Mouse (Mus musculus) bone marrow macrophage, adult 2 months (primary cell): ENCODE data around the gene Arsa. TPM values are rescaled to one million over a fixed set of nuclear protein-coding genes. Genes with fewer than 3 reads are reported as not detected.

Experiments
- H3K27ac ChIP-seq: 2 replicates; pipeline ENCODE4 v1.5.1; 2012; ENCODE audit warnings: low read depth, low read length; ENCODE audit not compliant: insufficient read depth
- H3K4me1 ChIP-seq: 2 replicates; pipeline ENCODE4 v1.6.1; 2012; ENCODE audit warnings: low read length; ENCODE audit not compliant: control insufficient read depth, insufficient read depth
- H3K4me3 ChIP-seq: 2 replicates; pipeline ENCODE4 v1.5.1; 2012; ENCODE audit warnings: mild to moderate bottlenecking, low read length, moderate library complexity; ENCODE audit not compliant: insufficient read depth
- CTCF ChIP-seq: IDR thresholded peaks from 2 replicates; pipeline ENCODE4 v1.5.1; 2012; ENCODE audit warnings: low read depth, mild to moderate bottlenecking, low read length, moderate library complexity
- POLR2A ChIP-seq: IDR thresholded peaks from 2 replicates; pipeline ENCODE4 v1.6.1; 2012; ENCODE audit warnings: mild to moderate bottlenecking, low read depth, low read length, borderline replicate concordance
- polyA plus RNA-seq: library from polyadenylated mRNA; stranded (reverse); fragments of >200 nt; gene quantifications from 2 replicates; pipeline ENCODE4 v1.2.4, GENCODE M21; 2012; ENCODE audit not compliant: missing spikeins, insufficient read depth, insufficient read length

Arsa gene
- polyA plus RNA-seq, 1 experiment, result 33.6 TPM

DNA sequence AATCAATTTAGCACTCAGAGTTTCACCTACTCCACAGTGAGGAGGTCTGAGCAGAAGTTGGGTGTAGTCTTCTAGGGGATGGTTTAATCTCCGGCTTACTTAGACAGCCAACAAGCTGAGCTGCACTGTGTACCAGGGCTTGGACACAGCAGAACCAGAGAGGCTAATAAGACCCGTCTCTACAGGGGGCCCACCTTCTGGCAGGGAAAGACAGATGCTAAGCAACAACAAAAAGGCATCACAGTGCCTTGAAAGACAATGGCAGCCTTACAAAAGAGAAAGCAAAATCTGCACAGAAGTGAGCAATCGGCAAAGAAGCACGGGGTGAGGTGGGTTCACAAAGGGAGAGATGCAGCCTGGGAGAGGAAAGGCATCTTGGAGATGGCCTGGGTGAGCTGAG is 18.9 kb upstream of the Arsa start:
- Histone ChIP-seq H3K4me1 (no peaks in the 10 kb centered on the region), H3K4me3 (no peak overlapping the region), H3K27ac (no peak overlapping the region)
- TF ChIP-seq CTCF (no peak), POLR2A (no peak)

GRCm38 (mm10) chr15:89494970-89495369 is 17.7 kb upstream of the Arsa start:
- H3K4me1 ChIP-seq, result no peaks in the 10 kb centered on the region
- TF ChIP-seq POLR2A, result no peak
- peak; percentile 20; the same call in 1 of the 2 replicates for TF ChIP-seq CTCF
- no peak overlapping the region for H3K27ac ChIP-seq
- H3K4me3 ChIP-seq, result no peak overlapping the region

DNA sequence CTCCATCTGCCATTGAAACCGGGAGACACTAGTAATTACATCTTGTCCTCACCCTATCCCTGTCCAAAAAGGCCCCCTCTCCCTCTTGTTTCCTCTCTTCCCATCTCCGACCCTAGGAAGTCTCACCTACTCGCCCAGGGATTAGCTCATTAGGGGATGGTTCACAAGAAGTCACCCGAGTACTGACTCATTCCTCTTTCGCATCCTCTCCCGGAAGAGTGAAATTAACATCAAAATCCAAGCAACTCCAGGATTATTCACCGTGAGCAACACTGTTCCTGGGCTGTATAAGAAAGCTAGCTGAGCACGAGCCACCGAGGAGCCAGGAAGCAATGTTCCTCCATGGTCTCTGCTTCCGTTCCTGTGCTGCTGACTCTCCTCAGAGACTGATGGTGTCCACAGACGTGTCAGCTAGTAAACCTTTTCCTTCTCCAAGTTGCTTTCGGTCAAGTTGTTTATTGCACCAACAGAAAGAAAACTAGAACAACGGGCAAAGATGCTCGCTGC is 11.4 kb upstream of the Arsa start:
- no peak overlapping the region for H3K27ac ChIP-seq
- TF ChIP-seq POLR2A (no peak), CTCF (no peak)
- H3K4me1 ChIP-seq, result no peaks in the 10 kb centered on the region
- H3K4me3 ChIP-seq, result no peak overlapping the region

GRCm38 (mm10) chr15:89488182-89488581 is 11.0 kb upstream of the Arsa start:
- TF ChIP-seq POLR2A, result no peak
- no peak for TF ChIP-seq CTCF
- no peak overlapping the region for H3K4me3 ChIP-seq
- no peak overlapping the region for H3K27ac ChIP-seq
- no peaks in the 10 kb centered on the region for H3K4me1 ChIP-seq

DNA sequence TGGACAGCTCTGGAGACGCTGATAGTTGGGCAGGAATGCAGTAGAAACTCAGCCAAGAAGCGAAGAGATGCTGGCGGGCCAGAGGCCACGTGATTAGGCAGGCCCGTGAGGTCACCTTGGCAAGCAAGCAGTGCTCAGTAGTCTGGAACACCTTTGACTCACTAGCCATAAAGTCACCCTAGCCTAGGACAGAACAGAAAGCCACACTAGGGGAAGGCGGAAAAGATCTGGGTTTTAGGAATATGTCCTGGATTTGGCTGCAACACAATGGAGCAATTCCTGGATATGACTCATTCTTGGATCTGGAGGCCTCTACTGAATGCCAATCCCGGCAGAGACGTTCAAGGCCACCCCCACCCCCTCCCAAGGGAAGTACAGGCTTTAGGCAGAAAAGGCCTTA is 3.4 kb upstream of the Arsa start:
- H3K4me1 ChIP-seq, result peaks cover 11% of the 10 kb centered on the region
- TF ChIP-seq POLR2A (no peak), CTCF (no peak)
- H3K27ac ChIP-seq, result no peak overlapping the region
- no peak overlapping the region for H3K4me3 ChIP-seq

- Histone ChIP-seq H3K27ac (no peak overlapping the region), H3K4me1 (peaks cover 15% of the 10 kb centered on the region), H3K4me3 (no peak overlapping the region)
- no peak for TF ChIP-seq POLR2A
- no peak for TF ChIP-seq CTCF
These were observed 1.4 kb upstream of the Arsa start for GRCm38 (mm10) chr15:89478622-89479021.

DNA sequence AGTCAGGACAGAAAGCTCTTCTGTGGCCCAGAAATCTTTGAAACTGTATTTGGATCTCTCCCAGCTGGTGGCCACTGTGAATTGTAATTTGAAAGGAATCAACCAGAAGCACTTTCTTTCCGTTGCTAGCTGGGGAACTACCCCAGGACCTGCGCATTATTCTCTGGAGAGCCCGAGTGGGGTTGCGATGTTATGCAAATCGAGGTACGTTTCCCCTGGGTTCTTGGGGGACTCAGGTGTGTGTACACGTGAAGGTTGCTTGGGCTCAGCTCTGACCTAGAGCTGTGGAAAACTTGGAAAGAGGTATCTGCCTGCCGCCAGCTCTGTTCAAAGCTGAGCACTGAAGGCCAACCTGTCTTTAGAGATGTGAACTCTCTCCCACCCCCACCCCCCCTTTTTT is 581 bp upstream of the Arsa start:
- Histone ChIP-seq H3K4me3 (no peak overlapping the region), H3K27ac (no peak overlapping the region)
- no peak for TF ChIP-seq POLR2A
- no peak for TF ChIP-seq CTCF

GRCm38 (mm10) chr15:89476475-89476815 is 780 bp downstream of the Arsa start:
- H3K4me3 ChIP-seq, result peak overlapping the region; percentile 71
- H3K27ac ChIP-seq, result peak overlapping the region; percentile 14
- peaks cover 15% of the 10 kb centered on the region for H3K4me1 ChIP-seq
- TF ChIP-seq CTCF (no peak), POLR2A (no peak)

More for the DNA sequence above, 581 bp upstream of the Arsa start:
- peaks cover 15% of the 10 kb centered on the region for H3K4me1 ChIP-seq

- Histone ChIP-seq H3K4me3 (peak overlapping the region; percentile 71), H3K4me1 (peaks cover 15% of the 10 kb centered on the region), H3K27ac (peak overlapping the region; percentile 14)
- peak; percentile 31; the same call in 1 of the 2 replicates for TF ChIP-seq POLR2A
- TF ChIP-seq CTCF, result no peak
These were observed 1.4 kb downstream of the Arsa start for GRCm38 (mm10) chr15:89475611-89476474.

GRCm38 (mm10) chr15:89475293-89475600 is 2.0 kb downstream of the Arsa start:
- TF ChIP-seq CTCF, result no peak
- no peak for TF ChIP-seq POLR2A
- Histone ChIP-seq H3K27ac (no peak overlapping the region), H3K4me1 (peaks cover 13% of the 10 kb centered on the region), H3K4me3 (peak overlapping the region; percentile 56)
